Mouse (Mus musculus) kidney, postnatal 0 days (tissue): ENCODE results near the gene Slain2. TPM values are rescaled to one million over a fixed set of nuclear protein-coding genes. Genes with fewer than 3 reads are reported as not detected.

Experiments
- ATAC-seq: fragments of 200-750 bp; cut with Nextera tagmentation; replicated peaks from 2 replicates; pipeline ENCODE4 v1.8.0; 2017; ENCODE audit warnings: low read depth, moderate number of reproducible peaks, moderate TSS enrichment, moderate library complexity; ENCODE audit not compliant: low FRiP score
- DNase-seq: peaks from one replicate; pipeline ENCODE4 v3.0.0-alpha.2; 2016; ENCODE audit warnings: low spot score
- H3K27ac ChIP-seq: fragments of 300-500 bp; sonication (generic); 2 replicates; pipeline ENCODE4 v1.5.1; 2014; ENCODE audit warnings: mild to moderate bottlenecking
- H3K27me3 ChIP-seq: fragments of 300-500 bp; sonication (generic); 2 replicates; pipeline ENCODE4 v1.6.1; 2014; ENCODE audit warnings: low read length, mixed read lengths; ENCODE audit not compliant: insufficient read depth
- H3K36me3 ChIP-seq: fragments of 300-500 bp; sonication (generic); 2 replicates; pipeline ENCODE4 v1.6.1; 2014; ENCODE audit warnings: low read length, mixed read lengths; ENCODE audit not compliant: insufficient read depth
- H3K4me1 ChIP-seq: fragments of 300-500 bp; sonication (generic); replicated peaks from 2 replicates; pipeline ENCODE4 v1.6.1; 2014; ENCODE audit warnings: antibody characterized with exemption, low read length, mixed read lengths; ENCODE audit not compliant: insufficient read depth
- H3K4me2 ChIP-seq: fragments of 300-500 bp; sonication (generic); 2 replicates; pipeline ENCODE4 v1.6.1; 2014; ENCODE audit warnings: mild to moderate bottlenecking, low read length, moderate library complexity, mixed read lengths
- H3K4me3 ChIP-seq: fragments of 300-500 bp; sonication (generic); replicated peaks from 2 replicates; pipeline ENCODE4 v1.5.1; 2014; ENCODE audit warnings: low read depth, low read length
- H3K9ac ChIP-seq: fragments of 300-500 bp; sonication (generic); 2 replicates; pipeline ENCODE4 v1.6.1; 2014; ENCODE audit warnings: low read depth, low read length
- H3K9me3 ChIP-seq: fragments of 300-500 bp; sonication (generic); replicated peaks from 2 replicates; pipeline ENCODE4 v1.6.1; 2016; ENCODE audit warnings: low read length, inconsistent platforms, mixed read lengths
- CTCF ChIP-seq: IDR thresholded peaks from 2 replicates; pipeline ENCODE4 v1.5.1; 2016; ENCODE audit warnings: antibody characterized with exemption, low read depth, mild to moderate bottlenecking, moderate library complexity
- WGBS: fragments of 180-500 bp; shearing (Covaris S2); extraction: QIAGEN DNeasy Blood & Tissue Kit; methylation state at CpG from one replicate; pipeline ENCODE4 v1.1.7; 2014; 5-methylcytosine and 5-hydroxymethylcytosine counted together
- polyA plus RNA-seq: library from polyadenylated mRNA; unstranded; fragments of >200 nt; fragmentation: Nextera tagmentation; extraction: Ambion mirVana; gene quantifications from 2 replicates; pipeline ENCODE4 v1.2.1, GENCODE M21; 2015

Gene Slain2
- 12.1 and 14.6 TPM in 2 replicates for polyA plus RNA-seq

- peaks cover 23% of the 10 kb centered on the region for H3K4me1 ChIP-seq
- under 1% methylated on average over 80 of the region's 83 CpGs for WGBS
- peak within 1 kb of the TSS; percentile 87 for H3K4me2 ChIP-seq
Observed at GRCm38 (mm10) chr5:72913648-72914557, at the start of gene Slain2. Gene Slain2 (plus strand): TSS chr5:72914304.

GRCm38 (mm10) chr5:72864654-72865178, 49.4 kb upstream of the Slain2 start:
- DNase-seq (no peak), ATAC-seq (no peak)
- no peaks in the 10 kb centered on the region for H3K27me3 ChIP-seq
- H3K4me2 ChIP-seq: no peak overlapping the region
- H3K9ac ChIP-seq: no peak overlapping the region
- 77% methylated on average over 3 of the region's 3 CpGs for WGBS
- no peaks in the 10 kb centered on the region for H3K9me3 ChIP-seq
- H3K36me3 ChIP-seq: no peaks in the 10 kb centered on the region
- H3K4me1 ChIP-seq: no peaks in the 10 kb centered on the region; the same call in 1 of the 2 replicates
- no peak for TF ChIP-seq CTCF
- H3K4me3 ChIP-seq: no peak overlapping the region
- no peak overlapping the region for H3K27ac ChIP-seq

More at GRCm38 (mm10) chr5:72913648-72914557, at the start of gene Slain2:
- DNase-seq (peak; percentile 98), ATAC-seq (peak; percentile 95)
- Histone ChIP-seq H3K4me3 (peak within 1 kb of the TSS; percentile 97), H3K36me3 (no peaks in the 10 kb centered on the region), H3K9me3 (no peaks in the 10 kb centered on the region), H3K27me3 (no peaks in the 10 kb centered on the region), H3K27ac (peak within 1 kb of the TSS; percentile 96), H3K9ac (peak within 1 kb of the TSS; percentile 93)
- TF ChIP-seq CTCF: peak; percentile 86

GRCm38 (mm10) chr5:72866260-72866905, 47.7 kb upstream of the Slain2 start:
- Histone ChIP-seq H3K27ac (no peak overlapping the region), H3K4me1 (no peaks in the 10 kb centered on the region; the same call in 1 of the 2 replicates), H3K36me3 (no peaks in the 10 kb centered on the region), H3K9me3 (no peaks in the 10 kb centered on the region), H3K4me3 (no peak overlapping the region), H3K4me2 (peak overlapping the region; percentile 92), H3K9ac (no peak overlapping the region), H3K27me3 (no peaks in the 10 kb centered on the region)
- TF ChIP-seq CTCF: no peak
- 63% methylated on average over 6 of the region's 6 CpGs for WGBS
- DNase-seq (no peak), ATAC-seq (no peak)

- DNase-seq (no peak), ATAC-seq (no peak)
- no peak for TF ChIP-seq CTCF
- Histone ChIP-seq H3K9me3 (no peaks in the 10 kb centered on the region), H3K27me3 (no peaks in the 10 kb centered on the region), H3K4me1 (no peaks in the 10 kb centered on the region; the same call in 1 of the 2 replicates), H3K4me2 (peak overlapping the region; percentile 92), H3K9ac (0 out of 2 replicates have a peak overlapping the region, but pooled peaks have one; percentile 56), H3K4me3 (peak overlapping the region; percentile 58), H3K27ac (no peak overlapping the region), H3K36me3 (no peaks in the 10 kb centered on the region)
- 30% methylated on average over 16 of the region's 16 CpGs for WGBS
Observed at GRCm38 (mm10) chr5:72867036-72867672, 47.0 kb upstream of the Slain2 start.

- peak within 1 kb of the TSS; percentile 43 for H3K27ac ChIP-seq
- no peaks in the 10 kb centered on the region; the same call in 1 of the 2 replicates for H3K4me1 ChIP-seq
- ATAC-seq (peak; percentile 92), DNase-seq (peak; percentile 88)
- peak within 1 kb of the TSS; percentile 92 for H3K4me2 ChIP-seq
- peak within 1 kb of the TSS; percentile 56 for H3K9ac ChIP-seq
- TF ChIP-seq CTCF: no peak
- no peaks in the 10 kb centered on the region for H3K9me3 ChIP-seq
- peak within 1 kb of the TSS; percentile 58 for H3K4me3 ChIP-seq
- H3K27me3 ChIP-seq: no peaks in the 10 kb centered on the region
- under 1% methylated on average over 59 of the region's 60 CpGs for WGBS
- H3K36me3 ChIP-seq: no peaks in the 10 kb centered on the region
Observed at GRCm38 (mm10) chr5:72868091-72868875, 45.8 kb upstream of the Slain2 start, which contains the start of gene Tec. Gene Tec (minus strand): TSS chr5:72868483.
